Mouse (Mus musculus) heart, postnatal 0 days (tissue): ENCODE results near the gene Fam118b. TPM values are rescaled to one million over a fixed set of nuclear protein-coding genes. Genes with fewer than 3 reads are reported as not detected.

ENCODE experiments used
- ATAC-seq: fragments of 200-750 bp; cut with Nextera tagmentation; 2 replicates; pipeline ENCODE4 v1.8.0; 2017; ENCODE audit warnings: low read depth, moderate number of reproducible peaks, moderate library complexity; ENCODE audit not compliant: insufficient read depth
- DNase-seq: peaks from one replicate; pipeline ENCODE4 v3.0.0-alpha.2; 2016; ENCODE audit warnings: low spot score
- H3K27ac ChIP-seq: fragments of 300-500 bp; sonication (generic); 2 replicates; pipeline ENCODE4 v1.5.1; 2014; ENCODE audit warnings: low read depth, mild to moderate bottlenecking
- H3K27me3 ChIP-seq: fragments of 300-500 bp; sonication (generic); 2 replicates; pipeline ENCODE4 v1.6.1; 2014; ENCODE audit warnings: low read length, mixed read lengths; ENCODE audit not compliant: control insufficient read depth, insufficient read depth
- H3K36me3 ChIP-seq: fragments of 300-500 bp; sonication (generic); replicated peaks from 2 replicates; pipeline ENCODE4 v1.6.1; 2014; ENCODE audit warnings: low read length, mixed read lengths; ENCODE audit not compliant: control insufficient read depth, insufficient read depth
- H3K4me1 ChIP-seq: fragments of 300-500 bp; sonication (generic); 2 replicates; pipeline ENCODE4 v1.6.1; 2014; ENCODE audit warnings: antibody characterized with exemption; ENCODE audit not compliant: control insufficient read depth, insufficient read depth
- H3K4me2 ChIP-seq: fragments of 300-500 bp; sonication (generic); 2 replicates; pipeline ENCODE4 v1.6.1; 2014; ENCODE audit warnings: low read depth, mild to moderate bottlenecking, low read length, moderate library complexity
- H3K4me3 ChIP-seq: fragments of 300-500 bp; sonication (generic); 2 replicates; pipeline ENCODE4 v1.5.1; 2014; ENCODE audit warnings: low read depth, low read length
- H3K9ac ChIP-seq: fragments of 300-500 bp; sonication (generic); replicated peaks from 2 replicates; pipeline ENCODE4 v1.6.1; 2014; ENCODE audit warnings: low read depth, low read length, mixed read lengths
- H3K9me3 ChIP-seq: fragments of 300-500 bp; sonication (generic); replicated peaks from 2 replicates; pipeline ENCODE4 v1.6.1; 2016; ENCODE audit warnings: low read length; ENCODE audit not compliant: control insufficient read depth
- CTCF ChIP-seq: IDR thresholded peaks from 2 replicates; pipeline ENCODE4 v1.5.1; 2016; ENCODE audit warnings: antibody characterized with exemption, control low read depth, low read depth
- EP300 ChIP-seq: IDR thresholded peaks from 2 replicates; pipeline ENCODE4 v1.6.1; 2016; ENCODE audit warnings: antibody characterized with exemption, low read depth
- WGBS: fragments of 180-500 bp; shearing (Covaris S2); extraction: QIAGEN DNeasy Blood & Tissue Kit; methylation state at CpG from one replicate; pipeline ENCODE4 v1.1.7; 2014; 5-methylcytosine and 5-hydroxymethylcytosine counted together
- polyA plus RNA-seq: library from polyadenylated mRNA; unstranded; fragments of >200 nt; fragmentation: Nextera tagmentation; extraction: Ambion mirVana; gene quantifications from 2 replicates; pipeline ENCODE4 v1.2.1, GENCODE M21; 2015
- total RNA-seq: library from RNA; depleted of rRNA; stranded (reverse); fragments of >200 nt; gene quantifications from 2 replicates; pipeline ENCODE4 v1.2.3, GENCODE M21; 2014; ENCODE audit warnings: low replicate concordance; rRNA removed

Fam118b gene
- total and polyA plus RNA-seq, 2 experiments from 2014 or later = 19.7 to 22.6 TPM

DNA sequence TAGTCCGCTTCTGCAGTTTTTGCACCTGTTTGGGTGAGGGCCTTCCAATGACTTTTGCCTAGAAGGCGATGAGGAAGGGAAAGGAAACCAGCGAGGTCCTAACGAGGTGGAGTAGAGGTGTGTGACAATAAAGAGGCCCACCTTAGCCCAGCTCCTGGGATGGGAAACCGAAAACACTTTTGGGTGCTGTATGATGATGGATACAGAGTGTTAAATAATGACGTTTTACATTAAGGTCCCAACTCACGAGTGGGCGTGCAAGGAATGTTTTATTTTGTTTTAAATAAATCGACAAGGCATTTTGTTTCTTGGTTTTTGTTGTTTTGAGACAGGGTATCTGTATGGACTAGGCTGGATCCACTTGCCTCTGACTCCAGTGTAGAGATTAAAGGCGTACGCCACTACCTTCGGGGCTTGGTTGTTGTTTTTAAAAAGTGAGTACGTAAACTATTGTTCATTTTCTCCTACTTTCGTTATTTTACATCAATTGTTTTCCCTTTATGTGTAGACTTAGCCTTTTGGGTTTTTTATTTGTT, 91.4 kb downstream of the Fam118b start:
- DNase-seq (no peak), ATAC-seq (0 out of 2 replicates have a peak, but pooled peaks have one; percentile 6)
- peak overlapping the region; percentile 77 for H3K4me2 ChIP-seq

DNA sequence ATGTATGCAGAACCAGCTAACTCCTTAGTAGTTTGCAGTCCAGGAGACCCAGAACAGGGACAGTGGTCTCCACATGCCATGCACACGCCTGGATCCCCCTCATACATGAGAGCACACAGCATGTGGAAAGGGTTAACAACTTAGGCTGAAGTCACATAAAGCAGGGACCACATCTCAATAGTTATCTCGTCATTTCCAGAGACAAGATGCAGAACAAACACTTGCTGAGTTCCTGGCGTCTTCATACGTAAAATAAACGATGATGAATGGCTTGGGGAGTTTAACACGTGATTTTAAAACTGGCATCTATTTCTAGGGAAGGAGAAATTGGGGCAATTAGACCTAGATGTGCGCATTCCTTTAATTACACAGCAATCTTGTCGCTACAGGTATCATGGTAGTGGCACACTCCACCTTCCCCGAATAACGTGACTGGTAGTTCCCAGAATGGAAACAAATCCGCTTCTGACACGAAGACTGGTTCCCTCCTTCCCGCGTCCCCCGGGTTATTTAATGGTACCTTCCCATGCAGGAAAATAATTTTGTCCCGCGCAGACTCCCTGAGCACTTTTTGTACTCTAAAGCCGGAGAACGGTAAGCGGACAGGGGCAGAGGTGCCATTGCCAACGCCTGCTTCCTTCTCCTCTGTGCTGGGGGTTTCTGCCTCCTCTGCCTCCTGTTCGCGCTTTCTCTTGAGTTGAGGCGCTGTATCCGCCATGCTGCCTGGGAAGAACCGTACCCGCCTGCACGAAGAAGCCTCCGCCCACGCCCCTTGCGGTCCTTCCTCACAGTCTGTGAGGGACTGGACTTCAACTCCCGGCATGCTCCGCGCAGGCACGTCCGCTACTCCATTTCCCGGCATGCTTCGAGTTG, 92.1 kb downstream of the Fam118b start, which contains the start of gene Dcps:
Gene Dcps, minus strand, starts transcription at position 811 of the 873 bp plus-strand sequence.
- no peaks in the 10 kb centered on the region for H3K9me3 ChIP-seq
- H3K4me1 ChIP-seq = 0 out of 2 replicates have a peak, but pooled peaks cover 9% of the 10 kb centered on the region
- WGBS = under 1% methylated on average over 38 of the region's 38 CpGs
- H3K36me3 ChIP-seq = 0 out of 2 replicates have a peak, but pooled peaks cover 4% of the 10 kb centered on the region
- peak within 1 kb of the TSS; percentile 80 for H3K27ac ChIP-seq
- DNase-seq (peak; percentile 96), ATAC-seq (peak; percentile 98)
- peak within 1 kb of the TSS; percentile 50; the same call in 1 of the 2 replicates for H3K9ac ChIP-seq
- peak within 1 kb of the TSS; percentile 77 for H3K4me2 ChIP-seq
- TF ChIP-seq EP300 = no peak
- peak; percentile 36 for TF ChIP-seq CTCF
- H3K4me3 ChIP-seq = peak within 1 kb of the TSS; percentile 66
- H3K27me3 ChIP-seq = no peaks in the 10 kb centered on the region

More for the DNA sequence above, 91.4 kb downstream of the Fam118b start:
- no peak overlapping the region for H3K9ac ChIP-seq
- no peaks in the 10 kb centered on the region for H3K36me3 ChIP-seq
- no peaks in the 10 kb centered on the region for H3K9me3 ChIP-seq
- no peaks in the 10 kb centered on the region for H3K27me3 ChIP-seq
- TF ChIP-seq CTCF (no peak), EP300 (no peak)
- peak overlapping the region; percentile 66 for H3K4me3 ChIP-seq
- H3K27ac ChIP-seq = no peak overlapping the region
- WGBS = 41% methylated on average over 14 of the region's 14 CpGs
- H3K4me1 ChIP-seq = 0 out of 2 replicates have a peak, but pooled peaks cover 9% of the 10 kb centered on the region

DNA sequence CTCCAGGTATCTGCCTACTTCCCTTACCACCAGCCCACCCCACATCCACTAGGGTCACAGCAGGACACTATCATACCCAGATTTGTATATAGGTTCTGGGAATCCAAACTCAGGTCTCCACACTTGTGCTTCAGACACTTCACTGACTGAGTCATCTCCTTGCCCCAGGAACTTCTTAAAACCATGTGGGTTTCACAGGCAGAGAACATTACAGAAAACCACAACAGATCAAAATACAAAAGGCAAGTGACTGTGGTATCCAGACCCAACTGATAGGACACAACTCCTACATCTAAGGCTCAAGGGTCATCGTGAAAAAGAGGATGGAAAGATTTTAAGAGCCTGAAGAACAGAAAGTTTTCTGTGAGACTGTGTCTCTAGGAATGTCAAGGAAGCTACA, 94.3 kb downstream of the Fam118b start:
- TF ChIP-seq EP300 (no peak), CTCF (no peak)
- H3K9ac ChIP-seq = no peak overlapping the region
- DNase-seq (no peak), ATAC-seq (no peak)
- 0 out of 2 replicates have a peak, but pooled peaks cover 9% of the 10 kb centered on the region for H3K4me1 ChIP-seq
- H3K27ac ChIP-seq = no peak overlapping the region
- H3K9me3 ChIP-seq = no peaks in the 10 kb centered on the region
- 78% methylated on average over 1 of the region's 1 CpGs for WGBS
- H3K4me3 ChIP-seq = no peak overlapping the region
- 0 out of 2 replicates have a peak, but pooled peaks cover 15% of the 10 kb centered on the region for H3K36me3 ChIP-seq
- H3K27me3 ChIP-seq = no peaks in the 10 kb centered on the region
- no peak overlapping the region for H3K4me2 ChIP-seq

- Histone ChIP-seq H3K4me3 (no peak overlapping the region), H3K36me3 (0 out of 2 replicates have a peak, but pooled peaks cover 15% of the 10 kb centered on the region), H3K9me3 (no peaks in the 10 kb centered on the region), H3K4me1 (0 out of 2 replicates have a peak, but pooled peaks cover 4% of the 10 kb centered on the region), H3K4me2 (no peak overlapping the region), H3K27ac (no peak overlapping the region), H3K27me3 (no peaks in the 10 kb centered on the region), H3K9ac (no peak overlapping the region)
- ATAC-seq (no peak), DNase-seq (no peak)
- 90% methylated on average over 7 of the region's 7 CpGs for WGBS
- TF ChIP-seq CTCF (no peak), EP300 (no peak)
These were observed 97.5 kb downstream of the Fam118b start for GRCm38 (mm10) chr9:35170071-35170470.

Other genes starting within 250 kb of the Fam118b start
- 37.2 and 37.6 TPM in 2 replicates for gene St3gal4, start 148.5 kb downstream of the Fam118b start, total RNA-seq
- 24.8 and 25.2 TPM in 2 replicates for gene St3gal4, start 148.5 kb downstream of the Fam118b start, polyA plus RNA-seq
- gene Dcps, start 91.7 kb downstream of the Fam118b start, total RNA-seq = 36.4 and 54.8 TPM in 2 replicates
- gene Dcps, start 91.7 kb downstream of the Fam118b start, polyA plus RNA-seq = 34.9 and 37.9 TPM in 2 replicates
- gene Srpr, start 67.6 kb downstream of the Fam118b start, total RNA-seq = 39.0 and 77.8 TPM in 2 replicates
- gene Srpr, start 67.6 kb downstream of the Fam118b start, polyA plus RNA-seq = 90.3 and 90.9 TPM in 2 replicates
- gene Tirap, start 67.5 kb downstream of the Fam118b start, total RNA-seq = 10.0 and 13.2 TPM in 2 replicates
- gene Tirap, start 67.5 kb downstream of the Fam118b start, polyA plus RNA-seq = 5.5 TPM in 2 replicates
- gene Foxred1, start 56.8 kb downstream of the Fam118b start, total RNA-seq = 88.0 and 91.5 TPM in 2 replicates
- 93.1 and 95.9 TPM in 2 replicates for gene Foxred1, start 56.8 kb downstream of the Fam118b start, polyA plus RNA-seq
- 5.8 and 12.6 TPM in 2 replicates for gene Rpusd4, start 60 bp upstream of the Fam118b start, total RNA-seq
- 14.1 and 17.3 TPM in 2 replicates for gene Rpusd4, start 60 bp upstream of the Fam118b start, polyA plus RNA-seq
- 36.4 and 41.7 TPM in 2 replicates for gene Cdon, start 153.3 kb upstream of the Fam118b start, total RNA-seq
- 2.2 and 2.3 TPM in 2 replicates for gene Cdon, start 153.3 kb upstream of the Fam118b start, polyA plus RNA-seq